13 mouse cellular contexts compared by ENCODE assay signal in genomic region chr16:31533196-31533777, GRCm38 (mm10).
DNase-seq lines count a peak whose midpoint lies in the region; ATAC-seq lines count a peak whose summit lies in the region.
"Had no signal": no experiment of that assay in that cellular context is flagged by ENCODE, and none has a peak within 500 bp of the region (broad histone marks: within the 10 kb centered on the region; RNA-seq: fewer than 3 reads in every experiment).

No protein-coding gene starts in this region.

- no peak overlapping the region for H3K4me3 ChIP-seq in forebrain, embryonic 10.5 days
- no peak overlapping the region for H3K4me3 ChIP-seq in forebrain, embryonic 12.5 days (replicated peaks)
- no peak overlapping the region for H3K4me3 ChIP-seq in midbrain, embryonic 11.5 days (ENCODE audit: low read depth, low read length)
- H3K4me3 ChIP-seq in midbrain, embryonic 10.5 days, result no peak overlapping the region
- no peak overlapping the region for H3K4me3 ChIP-seq in liver, embryonic 12.5 days
- no peak overlapping the region for H3K4me3 ChIP-seq in stomach, embryonic 15.5 days (replicated peaks)
- H3K4me3 ChIP-seq: hindbrain, embryonic 12.5 days; limb, embryonic 12.5 days had no signal

- H3K9me3 ChIP-seq in forebrain, embryonic 10.5 days, result no peaks in the 10 kb centered on the region
- no peaks in the 10 kb centered on the region for H3K9me3 ChIP-seq in forebrain, embryonic 12.5 days
- H3K9me3 ChIP-seq in midbrain, embryonic 11.5 days (ENCODE audit: control insufficient read depth, low read length), result no peaks in the 10 kb centered on the region
- no peaks in the 10 kb centered on the region for H3K9me3 ChIP-seq in midbrain, embryonic 10.5 days (replicated peaks)
- no peaks in the 10 kb centered on the region for H3K9me3 ChIP-seq in liver, embryonic 12.5 days (replicated peaks)
- H3K9me3 ChIP-seq in stomach, embryonic 15.5 days, result no peaks in the 10 kb centered on the region
- H3K9me3 ChIP-seq: hindbrain, embryonic 12.5 days; limb, embryonic 12.5 days had no signal

- no peak for ATAC-seq in forebrain, embryonic 12.5 days (ENCODE audit: low FRiP score)
- no peak for ATAC-seq in midbrain, embryonic 11.5 days (ENCODE audit: low FRiP score)
- peak; percentile 91 for ATAC-seq in liver, embryonic 12.5 days
- peak; percentile 90 for ATAC-seq in stomach, embryonic 15.5 days (ENCODE audit: insufficient read depth, low FRiP score, low read depth)
- ATAC-seq: midbrain, embryonic 16.5 days had no signal

- H3K36me3 ChIP-seq in forebrain, embryonic 10.5 days (replicated peaks), result no peaks in the 10 kb centered on the region
- H3K36me3 ChIP-seq in forebrain, embryonic 12.5 days (replicated peaks), result no peaks in the 10 kb centered on the region
- H3K36me3 ChIP-seq in midbrain, embryonic 11.5 days (ENCODE audit: control insufficient read depth, insufficient read depth, low read length), result no peaks in the 10 kb centered on the region
- no peaks in the 10 kb centered on the region for H3K36me3 ChIP-seq in midbrain, embryonic 10.5 days
- no peaks in the 10 kb centered on the region for H3K36me3 ChIP-seq in liver, embryonic 12.5 days
- H3K36me3 ChIP-seq in stomach, embryonic 15.5 days, result no peaks in the 10 kb centered on the region
- H3K36me3 ChIP-seq: hindbrain, embryonic 12.5 days; limb, embryonic 12.5 days had no signal

- no peaks in the 10 kb centered on the region for H3K27me3 ChIP-seq in forebrain, embryonic 10.5 days (ENCODE audit: poor library complexity, severe bottlenecking)
- no peaks in the 10 kb centered on the region for H3K27me3 ChIP-seq in forebrain, embryonic 12.5 days
- H3K27me3 ChIP-seq in midbrain, embryonic 11.5 days (ENCODE audit: control insufficient read depth, insufficient read depth, low read length), result 0 out of 2 replicates have a peak, but pooled peaks cover 2% of the 10 kb centered on the region
- peaks cover 24% of the 10 kb centered on the region for H3K27me3 ChIP-seq in midbrain, embryonic 10.5 days (ENCODE audit: low read depth, poor library complexity, severe bottlenecking)
- peaks cover 58% of the 10 kb centered on the region for H3K27me3 ChIP-seq in liver, embryonic 12.5 days (replicated peaks)
- H3K27me3 ChIP-seq in stomach, embryonic 15.5 days (replicated peaks), result no peaks in the 10 kb centered on the region
- H3K27me3 ChIP-seq: hindbrain, embryonic 12.5 days; limb, embryonic 12.5 days had no signal

- no peak for DNase-seq in forebrain, embryonic 10.5 days (ENCODE audit: extremely low spot score, low spot score)
- DNase-seq in midbrain, embryonic 11.5 days (ENCODE audit: low spot score, missing footprints), result peak; percentile 44
- DNase-seq in midbrain, embryonic 10.5 days (ENCODE audit: low spot score), result no peak
- no peak for DNase-seq in adrenal gland, postnatal 14 days
- no peak for DNase-seq in right cerebral cortex, postnatal 36 days (ENCODE audit: low spot score in 2 of 2)
- DNase-seq: gastrocnemius, postnatal 36 days; kidney, postnatal 36 days had no signal

- peak overlapping the region; percentile 81 for H3K27ac ChIP-seq in forebrain, embryonic 10.5 days
- H3K27ac ChIP-seq in forebrain, embryonic 12.5 days, result no peak overlapping the region
- H3K27ac ChIP-seq in midbrain, embryonic 11.5 days (ENCODE audit: low read depth, low read length), result no peak overlapping the region
- no peak overlapping the region for H3K27ac ChIP-seq in midbrain, embryonic 10.5 days (replicated peaks)
- no peak overlapping the region for H3K27ac ChIP-seq in liver, embryonic 12.5 days
- no peak overlapping the region for H3K27ac ChIP-seq in stomach, embryonic 15.5 days
- H3K27ac ChIP-seq: hindbrain, embryonic 12.5 days; limb, embryonic 12.5 days had no signal

- H3K9ac ChIP-seq in forebrain, embryonic 12.5 days, result no peak overlapping the region
- H3K9ac ChIP-seq in midbrain, embryonic 11.5 days (ENCODE audit: low read length), result no peak overlapping the region
- H3K9ac ChIP-seq in liver, embryonic 12.5 days, result no peak overlapping the region
- no peak overlapping the region for H3K9ac ChIP-seq in stomach, embryonic 15.5 days
- H3K9ac ChIP-seq: hindbrain, embryonic 12.5 days; limb, embryonic 12.5 days had no signal

- H3K4me2 ChIP-seq in forebrain, embryonic 12.5 days, result no peak overlapping the region
- H3K4me2 ChIP-seq in midbrain, embryonic 11.5 days, result no peak overlapping the region
- peak overlapping the region; percentile 54 for H3K4me2 ChIP-seq in liver, embryonic 12.5 days
- no peak overlapping the region for H3K4me2 ChIP-seq in stomach, embryonic 15.5 days
- H3K4me2 ChIP-seq: hindbrain, embryonic 12.5 days; limb, embryonic 12.5 days had no signal

- 70% methylated on average over 6 of the region's 6 CpGs for WGBS in forebrain, embryonic 10.5 days
- 64% methylated on average over 6 of the region's 6 CpGs for WGBS in forebrain, embryonic 12.5 days
- 57% methylated on average over 6 of the region's 6 CpGs for WGBS in midbrain, embryonic 11.5 days
- 64% methylated on average over 6 of the region's 6 CpGs for WGBS in midbrain, embryonic 10.5 days
- WGBS in liver, embryonic 12.5 days (ENCODE audit: insufficient replicate concordance), result 28% methylated on average over 6 of the region's 6 CpGs
- WGBS in stomach, embryonic 15.5 days, result 47% methylated on average over 6 of the region's 6 CpGs

- H3K4me1 ChIP-seq in forebrain, embryonic 10.5 days, result peaks cover 69% of the 10 kb centered on the region
- peaks cover 26% of the 10 kb centered on the region for H3K4me1 ChIP-seq in forebrain, embryonic 12.5 days
- H3K4me1 ChIP-seq in midbrain, embryonic 11.5 days (ENCODE audit: control insufficient read depth, insufficient read depth, low read length), result peaks cover 17% of the 10 kb centered on the region
- H3K4me1 ChIP-seq in midbrain, embryonic 10.5 days, result peaks cover 59% of the 10 kb centered on the region
- H3K4me1 ChIP-seq in liver, embryonic 12.5 days, result peaks cover 47% of the 10 kb centered on the region
- H3K4me1 ChIP-seq in stomach, embryonic 15.5 days, result peaks cover 12% of the 10 kb centered on the region

Comparison
In these comparisons a context has a peak if more than half of its experiments do, and no peak if none do; other contexts are left out.
1. ATAC-seq: peak in liver, embryonic 12.5 days (single experiment) and stomach, embryonic 15.5 days (single experiment); none in forebrain, embryonic 12.5 days (single experiment) and midbrain, embryonic 11.5 days (single experiment).